Mouse (Mus musculus) regulatory T cell (primary cell): ENCODE measurements at regions not wholly inside any gene's neighbourhood (a gene's known extent, or its start where the extent isn't known, plus 50 kb on each side); places are given as distances from the start of the nearest gene placed in this dataset.

Source experiments
- in situ Hi-C: fragments of 300-600 bp; cut with MboI, MseI; formaldehyde crosslinking; loops from one replicate; pipeline ENCODE4 v1.15.1; 2025; ENCODE audit warnings: high pct_unique_total_duplicates

DNA sequence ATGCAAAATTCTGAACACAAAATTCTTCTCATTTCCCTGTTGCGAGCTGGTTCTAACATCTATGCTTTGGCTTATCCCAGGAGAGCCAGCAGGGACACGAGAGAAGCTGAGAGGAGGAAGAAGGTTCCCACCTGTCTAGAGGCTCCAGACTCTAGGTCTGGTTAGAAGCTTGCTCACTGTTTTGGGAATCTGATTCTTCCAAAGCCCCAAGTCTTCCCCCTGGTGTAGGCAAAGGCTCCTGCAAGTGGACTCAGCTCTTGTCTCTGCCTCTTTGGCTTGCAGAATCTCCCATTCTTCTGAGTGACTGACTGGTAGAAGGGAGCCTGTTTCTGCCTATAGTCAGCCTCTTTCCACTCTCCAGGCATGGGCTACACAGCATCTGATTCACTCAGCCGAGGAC lies 95.8 kb downstream of the Btc start:
- in situ Hi-C loops, result loop anchor here (10.0 kb wide), 2 partner anchors 332 to 362 kb away; no protein-coding TSS in a partner anchor
